Mouse (Mus musculus) inflammation-experienced regulatory T-cells, adult 6 months (primary cell): ENCODE data around the gene Tspan7. TPM values are rescaled to one million over a fixed set of nuclear protein-coding genes. Genes with fewer than 3 reads are reported as not detected.

Experiments
- ATAC-seq: one replicate; pipeline ENCODE4 v1.8.0; 2017
- polyA plus RNA-seq, 3 experiments: library from polyadenylated mRNA; unstranded; fragments of 100-300 nt; shearing (Covaris generic); gene quantifications; one replicate each; pipeline ENCODE4 v1.2.1; 2017

The Tspan7 gene
- not detected for polyA plus RNA-seq

DNA sequence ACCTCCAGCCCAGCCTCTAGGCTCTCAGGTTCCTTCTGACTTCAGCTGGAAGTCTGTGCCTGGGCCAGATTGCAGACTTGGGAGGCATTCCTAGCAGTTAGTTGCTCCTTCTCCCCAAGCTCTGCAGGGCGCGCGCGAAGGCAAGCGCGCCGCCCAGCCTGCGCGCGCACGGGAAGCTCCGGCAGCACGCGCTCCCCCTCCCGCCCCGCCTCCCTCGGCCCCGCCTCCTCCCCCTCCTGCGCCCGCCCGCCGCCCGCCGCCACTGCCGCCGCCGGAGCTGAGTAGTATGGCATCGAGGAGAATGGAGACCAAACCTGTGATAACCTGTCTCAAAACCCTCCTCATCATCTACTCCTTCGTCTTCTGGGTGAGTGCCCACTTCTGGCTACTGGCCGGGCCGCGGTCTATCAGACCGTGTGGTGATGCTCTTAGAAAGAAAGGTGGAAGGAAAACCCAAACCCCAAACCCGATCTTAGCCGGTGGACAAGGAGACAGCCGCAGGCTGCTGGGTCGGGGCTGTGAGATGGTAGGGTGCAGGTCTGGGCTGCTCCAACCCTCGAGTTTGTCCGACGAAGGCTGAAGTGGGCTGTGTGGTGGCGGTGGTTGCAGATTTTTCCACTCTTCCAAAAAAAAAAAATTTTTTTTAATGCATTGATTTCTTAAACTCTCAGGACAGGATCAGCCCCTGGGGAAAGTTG is at the start of gene Tspan7:
Tspan7 (plus strand) TSS at position 287 of the 698 bp plus-strand sequence.
- ATAC-seq: no peak

DNA sequence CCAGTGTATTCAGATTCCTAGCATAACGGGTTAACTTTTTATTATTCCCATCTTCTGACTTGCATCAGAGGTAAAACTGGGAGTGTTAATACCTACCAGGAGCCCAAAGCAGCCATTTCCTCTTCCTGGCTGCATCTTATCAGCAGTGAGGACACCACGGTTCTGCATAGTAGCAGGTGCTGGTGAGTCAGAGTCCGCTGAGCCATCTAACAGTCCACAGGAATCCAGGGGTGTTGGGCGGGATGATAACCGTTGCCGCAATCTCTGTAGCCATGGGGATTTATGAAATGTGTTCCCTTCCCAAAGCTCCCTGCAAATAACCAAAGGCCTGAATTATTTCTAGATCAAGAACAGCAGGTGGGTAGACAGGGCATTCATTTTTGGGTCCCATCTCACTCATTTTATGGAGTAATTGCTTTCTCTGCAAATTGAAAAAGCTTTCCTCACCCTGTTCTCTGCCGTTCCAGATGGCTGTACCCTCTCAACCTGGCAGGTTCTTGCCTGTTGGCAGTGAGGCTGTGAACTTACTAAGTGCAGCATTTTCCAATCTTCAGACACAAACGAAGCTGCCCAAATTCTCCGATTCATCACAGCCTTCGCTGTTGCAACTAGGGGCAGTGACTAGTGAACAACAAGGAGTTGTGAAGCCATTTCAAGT is 35.5 kb upstream of the Tspan7 start:
- ATAC-seq: no peak

DNA sequence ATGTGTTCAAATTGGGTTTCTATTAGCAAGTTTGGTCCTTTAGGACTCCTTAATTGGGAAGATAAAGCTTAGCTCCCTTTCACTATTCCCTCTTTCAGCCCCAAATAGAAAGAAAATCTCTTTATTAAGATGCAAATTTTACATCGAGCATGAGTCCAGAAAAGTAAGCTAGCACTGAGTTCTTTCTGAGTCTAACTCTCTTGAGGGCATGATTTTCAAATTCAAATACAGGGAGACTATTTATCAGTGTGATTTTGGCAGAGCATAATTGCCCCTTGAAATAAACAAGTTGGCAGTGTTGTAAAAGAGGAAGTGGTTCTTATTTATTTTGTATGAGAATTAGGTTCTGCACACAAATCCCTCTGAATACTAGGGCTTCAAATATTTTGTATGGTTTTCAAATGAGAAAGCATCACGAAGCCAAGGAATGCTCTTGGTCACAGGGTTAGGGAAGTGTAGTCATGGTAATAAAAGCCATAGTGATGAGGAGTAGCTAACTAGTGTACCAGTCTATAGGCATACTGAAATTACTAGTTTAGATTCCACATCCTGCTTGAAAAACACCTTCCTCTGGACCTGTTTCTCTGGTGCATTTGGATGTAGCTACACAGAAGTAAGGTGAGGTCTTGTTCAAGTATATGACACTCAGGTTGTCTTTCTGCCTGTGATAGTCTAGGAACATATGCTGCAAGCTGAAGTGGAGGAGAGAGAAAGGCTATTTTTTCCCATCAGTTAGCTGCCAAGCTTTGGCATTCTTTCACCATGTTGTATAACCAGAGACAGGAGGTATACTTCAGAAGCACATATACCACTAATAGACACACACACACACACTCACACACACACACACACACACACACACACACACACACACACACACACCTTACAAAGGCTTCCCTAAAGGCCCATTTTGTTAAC is 34.6 kb upstream of the Tspan7 start:
- ATAC-seq: no peak

DNA sequence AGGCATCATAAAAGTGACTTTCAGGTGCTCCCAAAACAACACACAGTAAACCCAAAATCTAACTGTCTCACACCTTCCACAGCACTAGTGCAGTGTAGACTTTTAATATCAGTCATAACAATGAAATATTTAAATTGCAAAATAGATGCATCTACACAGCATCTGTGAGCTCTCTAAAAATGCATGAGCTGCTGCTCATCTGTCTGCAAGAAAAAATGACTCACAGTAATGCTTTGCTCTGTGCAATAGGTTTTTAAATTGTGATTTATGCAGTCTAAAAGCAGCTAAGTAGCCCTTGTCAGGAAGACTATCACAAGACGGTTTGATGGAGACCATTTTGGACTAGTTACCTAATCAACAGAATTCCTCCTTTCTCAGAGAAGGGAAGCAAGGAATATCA is 31.2 kb upstream of the Tspan7 start:
- ATAC-seq: no peak

DNA sequence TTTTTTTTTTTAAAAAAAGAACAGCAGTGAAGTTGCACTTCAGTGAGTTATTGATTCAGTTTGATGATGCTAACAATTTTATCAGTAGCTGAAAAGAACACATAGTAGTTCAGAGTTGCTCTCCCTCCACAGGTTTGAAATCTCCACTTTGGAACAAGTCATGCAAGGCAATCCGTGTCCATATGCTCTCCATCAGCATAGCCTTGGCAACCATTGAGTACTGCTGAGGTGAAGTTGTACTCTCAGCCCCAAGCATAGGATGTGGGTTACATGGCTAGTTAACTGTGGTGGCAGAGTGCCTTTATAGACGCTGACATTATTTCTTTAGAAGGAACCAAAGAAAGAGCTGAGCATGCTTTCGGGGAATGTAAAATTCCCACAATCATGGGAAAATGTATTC is 27.7 kb upstream of the Tspan7 start:
- no peak for ATAC-seq

DNA sequence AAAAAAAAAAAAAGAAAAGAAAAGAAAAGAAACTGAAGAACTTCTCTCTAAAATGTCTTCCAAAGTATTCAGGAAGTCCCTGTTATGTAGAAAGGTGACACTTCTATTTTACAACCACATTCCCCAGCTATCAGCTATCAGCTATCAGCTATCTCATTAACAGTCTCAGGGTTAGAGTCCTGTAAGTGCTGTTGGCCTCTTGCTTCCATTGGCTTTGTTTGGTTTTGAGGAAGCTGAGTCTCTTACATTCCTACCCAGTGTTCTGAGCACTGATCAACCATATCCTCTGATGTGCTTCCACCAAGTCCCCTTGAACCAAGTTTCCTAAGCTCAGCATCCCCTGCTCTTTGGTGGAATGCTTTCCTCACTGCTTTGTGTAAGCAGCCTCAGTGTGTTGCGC is 7.9 kb upstream of the Tspan7 start:
- no peak for ATAC-seq

DNA sequence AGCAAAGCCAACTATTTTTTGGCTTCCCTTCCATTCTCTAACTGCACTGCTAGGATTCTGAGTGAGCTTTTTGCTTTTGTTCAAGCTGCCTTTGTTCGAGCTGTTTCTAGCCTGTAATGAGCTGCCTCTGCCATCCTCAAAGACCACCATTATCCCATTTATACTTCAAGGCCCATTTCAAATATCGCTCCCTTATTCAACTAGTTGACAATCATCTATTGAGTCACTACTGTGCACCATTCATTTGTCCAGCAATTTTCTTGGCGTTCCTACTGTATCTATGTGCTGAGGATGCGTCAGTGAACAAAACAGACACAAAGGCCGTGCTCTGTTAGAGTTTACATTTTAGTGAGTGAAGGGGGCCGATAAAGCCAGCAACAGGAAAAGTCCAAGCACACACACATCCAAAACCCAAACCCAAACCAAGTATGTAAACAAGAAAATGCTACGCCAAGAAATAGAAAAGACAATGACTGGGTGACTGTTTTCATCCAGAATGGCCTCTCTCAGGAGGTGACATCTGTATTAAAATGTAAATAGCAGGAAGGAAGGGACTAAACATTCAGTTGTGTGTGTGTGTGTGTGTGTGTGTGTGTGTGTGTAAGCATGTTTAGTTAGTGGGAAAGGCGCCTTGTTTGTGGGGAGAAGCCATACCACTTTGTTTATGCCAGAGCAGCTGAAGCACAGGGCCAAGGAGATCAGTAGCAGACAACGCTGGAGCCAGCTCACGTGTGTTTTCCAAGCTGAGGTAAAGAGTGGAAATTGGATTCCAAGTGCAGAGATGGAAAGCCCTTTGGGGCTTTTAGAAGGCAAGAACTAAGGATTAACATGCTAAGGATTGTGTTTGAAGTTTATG is 5.7 kb upstream of the Tspan7 start:
- ATAC-seq: no peak

DNA sequence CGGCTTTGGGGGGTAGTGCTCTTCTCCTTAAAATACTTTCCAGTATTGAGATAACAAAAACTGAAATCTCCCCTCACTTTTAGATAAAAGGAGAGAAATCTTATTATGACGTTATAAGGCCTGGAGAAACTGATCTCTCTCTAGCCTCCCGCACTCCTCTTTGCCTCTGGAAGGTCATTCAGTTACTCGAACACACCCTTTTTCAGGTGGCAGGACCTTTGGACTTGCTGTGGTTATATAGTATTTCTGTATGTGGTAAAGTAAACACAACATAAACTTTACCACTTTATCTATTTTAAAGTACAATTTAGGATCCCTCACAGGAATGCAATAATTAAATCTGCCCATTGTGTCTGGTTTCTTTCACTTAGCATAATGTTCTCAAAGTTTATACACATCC is 5.0 kb upstream of the Tspan7 start:
- ATAC-seq: no peak

DNA sequence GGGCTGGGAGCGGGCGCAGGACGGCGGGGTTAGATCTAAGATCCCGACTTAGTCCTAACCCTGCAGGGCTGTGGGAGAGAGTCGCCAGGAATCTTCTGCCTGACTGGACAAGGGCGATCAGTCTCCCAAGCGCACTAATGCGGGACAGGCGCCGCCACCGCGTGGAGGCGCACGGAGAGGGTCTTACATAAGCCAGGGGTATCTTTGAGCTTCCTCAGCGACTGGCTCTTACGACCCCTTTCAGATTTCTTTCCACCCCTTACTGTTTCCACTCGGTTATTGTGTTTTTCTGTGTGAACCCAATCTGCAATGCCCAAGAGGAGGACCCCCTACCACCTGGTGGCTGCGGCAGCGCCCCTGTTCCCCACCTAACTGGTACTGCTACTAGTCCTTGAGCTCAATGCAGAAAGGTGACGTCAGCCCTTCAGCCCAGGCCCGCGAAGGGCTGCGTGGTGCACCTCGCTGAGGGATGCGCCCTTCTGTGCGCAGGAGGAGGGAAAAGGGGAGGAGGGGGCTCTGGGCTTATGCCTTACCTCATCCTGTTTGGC is 780 bp downstream of the Tspan7 start:
- no peak for ATAC-seq

DNA sequence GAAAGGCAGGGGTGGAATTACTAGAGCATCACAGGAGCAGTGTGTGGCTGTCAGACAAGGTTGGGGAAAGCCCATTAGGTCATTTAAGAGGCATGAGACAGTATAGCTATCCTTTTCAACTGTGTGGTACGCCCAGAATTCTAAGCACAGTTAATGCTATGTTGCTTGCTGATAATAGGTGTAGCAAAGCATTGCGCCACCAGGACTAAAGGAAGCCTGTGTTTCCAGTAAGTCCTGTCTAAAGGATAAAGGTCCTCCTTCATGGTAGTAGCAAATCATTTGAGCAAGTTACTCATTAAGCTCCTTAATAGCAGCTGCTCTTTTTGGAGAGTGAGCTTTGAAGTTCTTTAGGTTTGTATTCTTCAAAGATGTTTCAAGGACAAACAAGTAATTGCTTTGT is 13.6 kb downstream of the Tspan7 start:
- no peak for ATAC-seq

DNA sequence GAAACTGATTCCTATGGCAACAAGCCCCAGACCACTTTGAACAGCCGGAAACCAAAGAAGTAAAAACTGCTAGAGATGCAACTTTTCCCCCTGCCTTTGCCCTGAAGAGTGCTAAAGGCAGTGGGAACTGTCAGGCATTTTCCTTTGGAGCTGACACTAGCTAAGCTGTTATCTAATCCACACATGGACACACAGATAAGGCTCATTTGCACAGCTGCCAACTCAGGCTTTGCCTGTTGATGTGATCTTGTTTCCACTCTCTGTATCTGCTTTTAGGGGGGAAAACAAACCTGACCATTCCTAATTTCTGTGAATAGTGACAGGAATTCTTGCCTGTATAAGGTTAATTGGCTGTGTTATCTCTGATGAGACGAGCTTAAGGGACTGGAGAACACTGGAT is 17.7 kb downstream of the Tspan7 start:
- ATAC-seq: no peak

DNA sequence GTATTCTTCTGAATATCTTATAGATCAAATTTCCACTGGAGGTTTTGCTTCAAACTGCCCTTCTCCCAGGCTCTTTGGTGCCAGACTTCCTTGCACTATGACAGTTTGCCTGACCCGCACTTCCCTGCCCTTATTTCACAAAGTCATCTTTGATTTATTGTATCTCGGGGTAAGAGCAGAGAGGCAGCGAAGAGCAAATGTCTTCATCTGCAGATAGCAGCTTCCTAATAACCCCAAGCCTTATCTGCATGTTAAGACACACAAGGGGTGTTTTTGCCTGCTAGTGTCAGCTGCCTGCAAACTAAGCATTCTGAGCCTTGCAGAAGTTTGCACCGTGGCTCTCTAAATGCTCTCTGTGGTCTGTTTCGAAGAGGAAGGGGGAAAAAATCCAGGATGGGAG is 29.5 kb downstream of the Tspan7 start:
- no peak for ATAC-seq

DNA sequence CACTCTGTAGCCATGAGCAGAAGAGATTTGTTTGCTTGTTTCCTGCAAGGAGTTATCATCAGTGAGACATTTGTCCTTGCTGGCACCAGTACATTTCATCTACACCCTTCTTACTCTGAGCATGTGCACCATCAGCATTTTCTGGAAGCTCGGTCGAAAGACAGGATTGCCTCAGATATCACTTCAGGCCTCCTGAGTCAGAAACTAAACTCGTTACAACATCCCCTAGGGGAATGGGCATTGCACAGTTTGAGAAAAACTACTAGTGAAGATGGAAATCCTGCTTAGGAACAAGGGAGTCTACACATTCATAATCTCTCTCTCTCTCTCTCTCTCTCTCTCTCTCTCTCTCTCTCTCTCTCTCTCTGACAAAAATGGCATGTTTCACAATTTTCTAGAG is 30.0 kb downstream of the Tspan7 start:
- no peak for ATAC-seq

DNA sequence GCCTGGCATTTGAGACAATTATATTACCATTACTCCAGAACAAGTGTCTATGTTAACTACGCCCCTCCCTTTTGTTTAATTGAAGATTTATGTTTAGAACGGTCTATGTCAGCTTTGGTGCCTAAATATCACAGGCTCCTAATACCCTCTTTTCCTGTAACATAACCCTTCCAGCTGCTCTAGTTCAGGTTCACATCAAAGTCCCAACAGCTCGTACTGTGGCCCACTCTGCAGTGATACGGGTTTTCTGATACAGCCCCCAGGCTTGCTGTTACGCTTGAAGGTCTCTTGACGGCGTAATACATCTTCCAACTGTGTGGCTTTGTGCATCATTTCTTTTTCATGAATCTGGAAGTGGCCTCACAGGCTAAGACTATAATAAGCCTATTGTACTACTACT is 31.5 kb downstream of the Tspan7 start:
- no peak for ATAC-seq

DNA sequence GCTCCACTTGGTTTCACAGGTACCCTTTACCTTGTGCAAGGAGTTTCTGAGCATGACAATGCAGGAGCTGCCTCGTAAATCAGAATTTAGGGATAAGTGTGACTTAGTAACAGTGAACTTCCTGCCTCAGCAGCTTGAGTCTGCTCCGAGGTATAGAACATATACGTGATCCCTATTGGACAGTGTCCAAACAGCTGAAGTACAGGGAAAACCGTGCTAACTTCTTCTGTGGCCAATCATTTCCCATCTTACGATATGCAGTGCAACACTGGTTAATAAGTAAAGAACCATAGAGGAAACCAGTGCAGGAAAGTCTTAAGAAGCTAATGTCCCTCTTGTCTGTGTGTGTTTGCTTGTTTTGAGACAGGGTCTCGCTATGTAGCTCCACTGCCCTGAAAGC is 32.0 kb downstream of the Tspan7 start:
- no peak for ATAC-seq

DNA sequence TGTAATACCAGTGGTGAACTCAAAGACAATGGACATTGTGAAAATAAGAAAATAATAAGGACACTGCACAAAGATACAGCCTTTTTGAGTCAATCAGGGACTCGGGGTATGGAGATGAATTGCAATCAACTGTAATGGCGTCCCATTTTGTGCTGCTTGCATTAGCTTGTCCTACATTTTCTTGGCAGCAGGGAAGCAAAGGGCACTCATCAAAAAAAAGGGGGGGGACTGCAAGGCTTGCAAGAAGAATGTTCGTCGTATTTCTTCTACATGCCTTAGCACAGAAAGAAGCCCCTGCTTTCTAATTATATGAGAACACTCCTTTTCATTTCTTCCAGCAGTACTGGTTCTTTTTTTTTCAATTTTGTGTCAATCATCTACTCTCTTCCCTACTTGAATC is 32.8 kb downstream of the Tspan7 start:
- ATAC-seq: no peak

DNA sequence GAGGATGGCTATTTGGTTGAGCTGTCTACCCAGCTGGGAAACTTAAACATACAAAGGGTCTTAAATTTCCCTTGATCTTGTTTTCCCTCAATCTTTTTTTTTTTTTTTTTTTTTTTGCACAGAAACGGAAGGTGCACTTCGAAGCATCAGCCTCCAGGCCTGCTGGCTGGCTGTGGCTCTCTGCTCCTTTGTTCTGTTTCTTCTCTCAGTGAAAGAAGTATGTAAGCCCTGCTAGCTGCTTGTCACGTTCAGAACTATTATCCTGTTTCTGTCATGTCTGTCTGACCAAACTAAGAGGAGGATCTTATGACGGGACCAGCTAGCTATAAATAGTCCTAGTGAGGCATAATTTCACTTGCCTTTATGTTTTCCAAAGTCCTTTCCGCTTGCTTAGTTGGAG is 33.6 kb downstream of the Tspan7 start:
- ATAC-seq: no peak

DNA sequence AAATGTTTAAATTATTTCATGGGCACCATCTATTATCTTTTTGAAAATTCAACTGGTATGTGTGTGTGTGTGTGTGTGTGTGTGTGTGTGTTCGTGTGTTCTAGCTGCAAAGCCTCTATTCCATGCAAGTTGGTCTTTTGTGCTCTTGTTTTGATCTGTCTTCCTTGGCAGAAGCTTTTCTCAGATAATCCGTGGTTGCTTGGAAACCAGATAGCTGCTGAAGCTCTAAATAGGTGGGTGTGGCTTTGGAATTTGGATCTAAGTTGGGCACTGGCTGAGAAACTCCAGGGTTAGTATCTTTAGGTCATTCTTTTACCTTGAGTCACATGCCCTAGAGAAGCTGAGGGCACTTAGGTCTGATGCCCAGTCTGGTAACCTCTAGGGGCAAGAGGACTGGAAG is 50.5 kb downstream of the Tspan7 start:
- ATAC-seq: no peak

DNA sequence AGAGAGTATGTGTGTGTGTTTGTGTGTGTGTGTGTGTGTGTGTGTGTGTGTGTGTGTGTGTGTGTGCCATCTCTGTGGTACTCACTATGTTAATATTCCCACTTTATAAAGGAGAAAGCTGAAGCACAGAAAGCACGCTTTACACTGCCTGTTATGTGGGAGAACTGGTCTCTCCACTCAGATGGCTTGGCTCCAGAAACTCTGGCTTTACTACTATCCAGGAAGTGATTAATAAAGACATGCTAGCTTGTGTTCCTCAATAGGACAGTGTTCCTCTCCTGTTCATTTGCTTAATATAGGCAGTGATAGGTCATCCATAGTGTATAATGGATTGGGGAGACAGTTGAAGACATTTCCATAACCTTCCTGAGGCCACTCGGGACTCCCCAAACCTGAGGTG is 54.1 kb downstream of the Tspan7 start:
- no peak for ATAC-seq

DNA sequence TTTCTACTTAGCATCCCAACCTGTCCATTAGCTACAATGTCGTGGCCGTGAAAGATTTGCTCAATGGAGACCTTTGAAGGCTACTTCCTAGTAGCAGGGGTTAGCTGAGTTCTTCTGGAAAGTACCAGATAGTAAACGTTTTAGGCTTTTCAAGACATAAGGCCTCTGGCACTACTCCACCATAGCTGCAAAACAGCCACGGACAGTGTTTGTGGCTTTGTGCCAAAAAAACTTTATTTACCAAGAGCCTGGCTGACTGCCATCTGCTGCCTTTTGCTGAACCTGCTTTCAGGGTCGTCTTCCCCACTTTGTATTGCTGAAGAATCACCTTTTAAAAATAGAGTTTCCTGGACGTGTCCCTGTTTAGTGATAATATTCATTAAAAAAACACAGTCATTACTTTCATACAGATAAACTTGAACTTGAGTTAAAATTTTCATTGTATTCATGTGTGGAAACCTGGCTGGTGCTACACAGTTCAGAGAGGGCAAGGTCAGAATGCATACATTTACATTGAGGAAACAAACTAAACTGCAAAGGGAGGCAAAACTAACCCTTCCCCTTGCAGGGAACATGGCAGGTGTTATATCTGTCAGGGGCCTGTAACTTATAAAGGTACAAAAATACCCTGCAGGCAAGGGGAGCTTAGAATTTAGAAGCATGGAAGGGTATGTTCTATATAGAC is 54.7 kb downstream of the Tspan7 start:
- ATAC-seq: no peak

DNA sequence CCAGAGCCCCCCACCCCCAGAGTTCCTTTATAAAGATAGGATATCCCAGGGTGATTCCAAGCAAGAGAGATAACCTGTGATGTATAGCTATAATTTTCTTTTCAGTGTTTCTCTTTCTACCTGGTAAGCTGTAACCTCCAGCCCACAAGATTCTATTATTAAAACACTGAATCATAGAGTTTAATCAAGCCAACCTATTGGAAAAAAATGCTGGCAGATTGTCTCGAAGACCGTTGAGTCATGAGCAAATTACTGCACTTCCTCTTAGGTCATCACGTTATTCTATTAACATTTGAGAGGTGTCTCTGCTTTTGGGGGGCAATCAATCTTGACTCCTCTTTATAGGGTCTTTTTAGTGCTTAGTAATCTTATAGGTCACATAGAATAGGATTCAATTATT is 61.9 kb downstream of the Tspan7 start:
- no peak for ATAC-seq

DNA sequence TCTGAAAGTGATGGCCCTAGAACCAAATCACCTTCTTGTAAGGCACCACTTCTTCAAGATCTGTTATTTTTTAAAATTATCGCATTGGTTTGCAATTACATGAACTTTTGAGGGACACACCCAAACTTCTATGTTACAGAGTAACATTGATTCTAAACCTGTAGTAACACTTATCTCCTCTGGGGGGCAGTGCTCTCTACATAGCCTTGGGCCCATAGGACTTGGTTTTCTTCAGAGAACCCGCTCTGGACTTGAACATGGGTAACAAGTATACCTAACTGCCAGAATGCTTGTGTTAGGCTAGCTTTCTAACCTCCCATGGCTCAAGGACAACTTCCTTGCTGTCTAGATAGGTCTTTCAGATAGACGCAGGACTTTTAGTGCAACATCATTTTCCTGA is 64.8 kb downstream of the Tspan7 start:
- no peak for ATAC-seq
